Mouse (Mus musculus) c-Kit-positive CD71-negative TER-119-negative erythroid progenitor cells, embryonic 14.5 days (primary cell): ENCODE measurements at regions not wholly inside any gene's neighbourhood (a gene's known extent, or its start where the extent isn't known, plus 50 kb on each side); places are given as distances from the start of the nearest gene placed in this dataset.
"Not testable (repeated sequence)": the region's sequence is repeated elsewhere in the genome, so short reads cannot be mapped to it uniquely, and the experiment has no call there.

Source experiments
- DNase-seq: peaks from one replicate; pipeline ENCODE4 v3.0.0-alpha.2; 2013; ENCODE audit warnings: low read depth

DNA sequence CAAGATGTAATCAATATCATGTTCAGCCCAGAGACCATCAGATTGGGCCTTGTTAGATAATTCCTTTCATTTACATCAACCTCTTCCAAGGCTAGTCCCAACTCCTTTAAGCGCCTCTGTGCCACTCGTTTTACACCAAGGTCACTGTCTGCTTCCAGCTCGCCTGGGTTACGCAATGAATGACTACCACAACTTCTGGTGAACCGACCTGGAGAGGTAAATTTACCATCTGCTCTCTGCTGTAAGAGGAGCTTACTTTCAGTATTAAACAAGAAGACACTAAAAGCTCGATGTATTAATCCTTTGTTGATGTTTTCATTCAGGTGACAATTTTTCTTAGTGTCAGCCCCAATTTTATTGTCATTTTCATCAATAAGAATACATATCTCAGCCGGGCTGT, 51.7 kb upstream of the Fam174b start:
- DNase-seq, result no peak

DNA sequence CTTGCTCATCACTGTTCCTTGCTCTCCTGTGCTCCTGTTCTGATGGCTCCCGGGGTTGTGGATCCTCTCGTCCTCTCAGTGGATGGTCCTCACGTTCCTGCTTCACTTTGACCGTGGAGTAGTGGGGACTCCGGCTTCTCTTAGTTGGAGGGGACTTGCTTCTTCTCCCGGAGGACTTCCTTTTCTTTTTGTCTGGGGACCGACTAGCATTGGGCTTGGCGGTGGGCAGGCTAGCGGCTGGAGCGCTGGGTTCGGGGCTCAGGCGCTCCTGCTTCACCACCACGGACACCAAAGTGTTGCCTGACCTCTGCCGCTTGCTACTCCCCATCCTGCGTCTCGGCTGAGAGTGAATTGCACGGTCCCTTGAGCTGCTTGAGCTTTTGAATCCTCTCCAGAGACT, 53.9 kb upstream of the Fam174b start:
- not testable (repeated sequence) for DNase-seq

DNA sequence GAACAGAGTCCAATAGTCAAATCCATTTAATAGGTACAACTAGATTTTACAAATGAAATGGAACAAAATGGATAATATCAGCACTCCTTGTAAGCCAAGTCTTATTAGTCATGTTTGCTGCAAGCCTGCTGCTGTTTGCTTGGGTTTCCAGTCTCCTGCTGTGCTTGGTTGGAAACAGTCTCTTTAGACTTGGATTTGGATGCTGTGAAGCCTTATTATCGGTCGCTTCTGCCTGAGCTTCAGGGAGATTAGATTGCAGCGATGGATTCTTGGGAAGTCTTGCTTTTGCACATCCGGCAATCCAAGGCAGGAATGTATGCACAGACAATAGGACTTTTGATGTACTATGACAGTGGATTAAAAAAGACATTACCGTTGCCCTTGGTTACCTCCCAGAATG, 57.3 kb upstream of the Fam174b start:
- no peak for DNase-seq

DNA sequence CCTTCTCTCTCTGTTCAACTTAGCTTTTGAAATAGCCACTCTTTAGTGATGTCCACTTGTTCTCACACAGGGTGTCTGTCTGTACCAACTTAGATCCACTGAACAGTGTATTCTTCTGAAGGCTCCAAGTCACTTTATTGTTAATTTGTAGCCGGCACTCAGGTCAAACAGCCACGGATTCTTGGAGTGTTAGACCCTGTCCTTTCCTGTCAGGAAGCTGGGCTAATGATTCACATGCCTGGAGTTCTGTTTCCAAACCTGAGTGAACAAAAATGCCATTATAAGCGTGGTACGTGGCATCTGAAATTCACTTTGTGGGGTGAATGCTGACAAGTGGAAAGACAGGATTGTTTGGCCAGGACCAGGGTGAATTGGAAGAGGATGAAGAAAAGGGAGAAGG, 69.5 kb upstream of the Fam174b start:
- no peak for DNase-seq

DNA sequence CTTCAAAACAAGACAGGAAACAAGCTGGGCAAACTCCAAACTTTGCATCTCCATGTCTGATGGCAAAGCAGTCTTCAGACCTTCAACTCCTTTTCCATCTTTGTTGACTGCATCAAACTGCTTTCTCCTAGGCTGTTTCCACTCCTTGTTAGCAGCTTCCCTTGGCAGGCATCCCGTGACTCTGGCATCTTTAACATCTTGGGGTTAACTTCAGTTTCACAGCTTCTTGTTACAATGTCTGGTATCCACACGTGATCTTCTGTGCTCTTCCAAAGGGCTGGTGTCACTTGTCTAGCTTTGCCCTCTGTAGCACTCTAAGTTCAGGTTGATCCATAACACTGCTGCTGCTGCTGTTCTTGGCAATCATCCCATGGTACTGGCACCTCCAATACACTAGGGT, 71.3 kb upstream of the Fam174b start:
- DNase-seq, result no peak

DNA sequence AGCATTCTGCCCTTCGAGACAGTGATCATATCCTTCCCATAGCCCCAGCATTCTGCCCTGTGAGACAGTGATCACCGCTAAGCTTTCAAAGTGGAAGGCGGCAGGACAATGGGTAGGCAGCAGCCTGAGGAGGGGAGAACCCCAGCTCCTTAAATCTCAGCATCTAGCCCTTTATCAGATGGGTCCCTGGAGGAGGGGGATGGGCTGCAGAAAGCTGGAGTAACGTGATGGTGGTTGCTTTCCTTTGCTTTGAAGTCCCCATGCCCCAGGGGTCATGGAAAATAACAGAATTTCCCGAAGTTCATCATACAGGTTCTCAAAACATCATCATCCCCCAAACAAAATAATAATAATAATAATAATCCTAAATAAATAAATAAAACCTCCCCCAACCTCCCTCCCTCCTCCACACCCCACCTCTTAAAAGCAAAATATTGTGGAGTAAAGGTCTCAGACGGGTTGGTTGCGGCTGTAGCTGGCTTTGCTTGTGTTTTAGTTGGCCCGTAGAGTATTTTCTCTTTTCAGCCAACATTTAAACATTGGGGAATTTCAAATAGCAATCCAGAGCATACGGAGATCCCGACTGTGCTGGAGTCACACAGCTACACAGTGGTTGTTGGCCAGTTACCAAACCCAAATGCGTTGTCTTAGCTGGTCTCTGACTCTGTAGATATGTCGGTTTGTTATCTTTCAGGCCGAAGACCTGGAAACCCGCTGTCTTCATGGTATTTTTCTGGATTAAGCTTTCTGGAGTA, 73.0 kb upstream of the Fam174b start:
- DNase-seq, result no peak

DNA sequence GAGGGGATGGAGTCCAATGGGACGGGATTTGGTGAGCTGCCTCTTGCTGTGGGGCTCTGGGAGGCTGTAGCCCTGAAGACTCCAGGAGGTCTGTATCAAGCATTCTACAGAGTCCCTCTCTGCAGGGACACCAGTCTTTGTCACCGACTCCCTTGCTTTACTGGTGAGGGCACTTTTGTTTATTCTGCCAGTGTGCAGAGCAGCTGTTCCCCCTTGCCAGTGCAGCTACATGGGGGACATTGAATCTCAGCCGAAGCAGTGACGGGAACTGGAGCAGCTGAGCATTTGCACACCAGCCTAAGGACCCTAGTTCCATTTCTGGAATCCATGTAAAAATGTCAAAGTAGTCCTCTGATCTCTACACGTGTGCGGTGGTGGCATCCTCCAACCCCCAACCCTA, 75.1 kb upstream of the Fam174b start:
- no peak for DNase-seq

DNA sequence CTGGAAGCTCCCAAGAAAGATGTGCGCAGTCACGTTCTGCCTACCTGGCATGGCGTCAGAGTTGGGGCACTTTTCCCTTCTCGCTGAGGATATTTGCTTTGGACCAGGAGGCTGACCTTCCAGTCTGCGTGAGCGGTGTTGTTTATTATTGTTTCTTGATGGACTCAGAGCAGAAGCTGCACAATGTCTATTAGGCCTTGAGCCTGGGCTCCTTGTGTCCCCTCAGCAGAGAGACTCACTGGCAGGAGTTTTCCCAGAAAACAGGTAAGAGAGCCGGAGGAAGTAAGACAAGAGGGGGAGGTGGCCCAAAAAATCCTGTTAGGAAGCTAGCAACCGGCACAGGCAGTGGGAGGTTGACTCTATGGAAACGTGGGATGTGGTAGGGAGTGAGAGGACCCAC, 77.6 kb upstream of the Fam174b start:
- DNase-seq, result no peak

DNA sequence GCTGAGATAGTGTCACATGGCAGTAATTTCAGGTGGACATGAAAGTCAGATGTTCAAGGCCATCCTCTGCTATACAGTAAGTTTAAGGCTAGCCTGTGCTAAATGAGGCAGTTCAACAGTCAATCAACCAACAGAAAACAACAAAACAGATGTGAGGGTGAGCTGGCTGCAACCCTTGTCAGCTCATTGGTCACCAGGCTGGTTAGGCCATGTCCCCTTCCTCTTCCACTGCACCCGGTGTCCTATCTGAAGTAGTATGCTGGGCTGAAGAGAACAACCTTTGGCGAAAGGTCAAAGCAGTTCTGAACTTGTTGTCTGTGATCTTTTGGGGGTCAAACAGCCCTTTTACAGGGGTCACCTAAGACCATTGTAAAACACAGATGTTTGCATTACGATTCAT, 78.2 kb upstream of the Fam174b start:
- no peak for DNase-seq

DNA sequence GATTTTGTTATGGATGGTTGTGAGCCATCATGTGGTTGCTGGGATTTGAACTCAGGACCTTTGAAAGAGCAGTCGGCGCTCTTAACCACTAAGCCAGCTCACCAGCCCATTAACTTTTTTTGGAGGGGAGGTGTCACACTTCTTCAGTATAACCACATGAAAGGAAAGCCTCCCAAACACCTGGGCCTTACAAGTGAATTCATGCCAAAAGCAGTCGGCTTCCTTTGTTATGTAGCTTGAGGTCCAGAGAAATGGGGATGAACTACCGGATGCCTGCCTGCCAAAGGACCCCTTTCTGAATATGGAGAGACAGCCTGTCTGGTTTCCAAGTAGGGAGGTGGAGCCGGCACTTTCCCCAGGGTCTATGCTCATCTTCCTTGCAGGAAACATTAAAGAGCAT, 80.6 kb upstream of the Fam174b start:
- DNase-seq, result no peak

DNA sequence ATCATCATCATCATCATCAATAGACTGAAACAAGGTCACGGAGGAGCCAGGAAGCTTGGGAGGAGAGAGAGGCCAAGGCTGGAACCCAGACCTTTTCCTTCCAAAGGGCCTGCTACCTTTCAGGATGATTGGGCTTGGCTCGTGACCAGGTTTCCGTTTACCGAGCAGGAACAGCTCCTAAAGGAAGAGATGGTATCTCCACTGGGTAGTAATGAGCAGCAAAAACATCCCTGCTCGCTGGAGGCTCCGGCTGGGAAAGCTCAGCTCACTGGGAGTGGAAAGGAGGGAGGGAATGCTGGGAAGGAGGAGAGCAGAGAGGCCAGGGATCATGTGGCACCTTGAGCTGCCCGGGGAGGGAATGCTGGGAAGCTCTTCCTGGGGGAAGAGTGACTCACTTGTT, 82.8 kb upstream of the Fam174b start:
- no peak for DNase-seq

DNA sequence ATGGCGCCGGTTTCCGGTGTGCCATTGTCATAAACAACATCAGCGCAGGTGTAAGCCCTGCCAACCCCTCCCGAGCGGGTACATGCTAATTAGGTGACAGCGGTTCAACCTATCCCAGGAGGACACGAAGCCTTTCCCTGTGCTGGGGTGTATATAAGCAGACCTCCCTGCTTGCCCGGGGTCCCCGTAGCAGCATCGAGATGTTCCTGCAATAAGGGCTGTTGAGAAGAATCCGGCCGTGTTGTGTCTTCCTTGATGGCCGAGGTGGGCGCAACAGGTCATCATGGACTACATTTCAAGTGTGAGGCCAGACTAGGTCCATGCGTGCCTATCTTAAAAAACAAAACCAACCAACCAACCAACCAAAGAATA, 83.7 kb upstream of the Fam174b start:
- not testable (repeated sequence) for DNase-seq

DNA sequence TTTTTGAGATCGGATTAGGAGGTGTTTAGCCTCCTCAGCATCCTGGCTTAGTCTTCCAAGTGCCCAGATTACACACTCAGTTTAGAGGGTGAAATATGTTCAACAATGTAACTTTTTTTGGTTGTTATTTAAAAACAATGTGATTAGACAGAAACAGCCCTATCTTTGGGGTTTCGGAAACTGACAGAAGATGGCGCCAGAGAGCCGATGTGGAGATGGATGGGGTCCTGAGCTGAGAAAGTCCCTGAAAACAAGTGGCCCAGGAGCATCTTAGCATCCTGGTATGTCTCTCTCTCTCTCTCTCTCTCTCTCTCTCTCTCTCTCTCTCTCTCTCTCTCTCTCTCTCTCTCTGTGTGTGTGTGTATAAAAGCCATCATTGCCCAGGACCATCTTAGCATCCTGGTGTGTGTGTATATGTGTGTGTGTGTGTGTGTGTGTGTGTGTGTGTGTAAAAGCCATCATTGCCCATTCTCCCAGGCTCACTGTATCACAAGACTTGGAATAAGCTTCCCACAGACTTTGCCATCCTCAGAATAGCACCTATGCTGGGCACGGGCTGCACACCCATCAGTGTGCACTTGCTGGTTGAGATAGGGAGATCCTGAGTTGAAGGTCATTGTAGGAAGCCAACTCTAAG, 84.2 kb upstream of the Fam174b start:
- peak; percentile 50 for DNase-seq

DNA sequence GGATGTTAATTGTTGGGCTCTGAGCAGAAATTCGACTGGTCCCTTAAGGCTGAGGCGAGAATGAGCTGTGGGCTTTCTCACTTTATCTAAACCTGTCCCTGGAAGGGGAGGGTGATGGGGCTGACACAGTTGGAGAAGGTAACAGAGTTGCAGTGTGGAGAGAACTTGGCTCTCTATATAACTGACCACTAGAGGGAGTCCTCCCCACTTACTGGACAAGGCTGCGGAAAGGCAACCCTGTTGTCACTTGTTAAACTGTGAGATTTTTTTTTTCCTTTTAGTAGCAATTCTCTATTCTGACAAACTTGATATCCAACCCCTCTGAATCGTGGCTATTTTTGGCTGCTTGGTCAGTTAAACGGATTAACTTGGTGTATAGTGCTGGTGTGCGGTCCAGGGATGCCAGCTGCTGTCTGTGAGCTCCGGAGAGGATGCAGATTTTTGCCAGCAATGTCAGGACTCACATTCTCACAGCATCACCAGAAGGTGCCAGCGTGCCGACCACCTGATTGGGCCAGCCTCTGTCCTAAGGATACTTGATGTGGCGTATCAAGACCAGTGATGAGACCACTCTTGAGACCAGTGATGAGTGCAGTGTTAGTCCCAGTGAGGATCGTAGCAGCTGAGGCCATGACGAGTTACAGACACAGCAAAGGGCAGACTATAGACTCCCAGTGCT, 85.8 kb upstream of the Fam174b start:
- peak; percentile 31 for DNase-seq

DNA sequence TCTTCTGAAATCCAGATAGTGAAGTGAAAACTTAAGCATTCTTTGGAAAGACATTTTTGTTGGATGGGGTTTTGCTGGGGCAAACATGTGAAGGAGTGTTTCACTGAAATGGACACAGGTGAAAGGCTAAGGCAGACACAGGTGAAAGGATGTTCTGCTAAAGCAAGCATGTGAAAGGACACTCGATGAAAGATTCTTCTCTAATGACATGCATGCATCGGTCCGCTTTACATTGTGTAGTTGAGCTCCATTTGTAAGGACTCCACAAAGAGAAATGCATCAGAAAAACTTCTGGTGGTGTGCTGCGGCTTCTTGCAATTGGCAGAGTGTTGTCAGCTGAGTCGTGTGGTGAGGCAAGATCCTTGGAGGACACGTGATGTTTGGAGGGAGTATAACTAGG, 89.2 kb upstream of the Fam174b start:
- no peak for DNase-seq

DNA sequence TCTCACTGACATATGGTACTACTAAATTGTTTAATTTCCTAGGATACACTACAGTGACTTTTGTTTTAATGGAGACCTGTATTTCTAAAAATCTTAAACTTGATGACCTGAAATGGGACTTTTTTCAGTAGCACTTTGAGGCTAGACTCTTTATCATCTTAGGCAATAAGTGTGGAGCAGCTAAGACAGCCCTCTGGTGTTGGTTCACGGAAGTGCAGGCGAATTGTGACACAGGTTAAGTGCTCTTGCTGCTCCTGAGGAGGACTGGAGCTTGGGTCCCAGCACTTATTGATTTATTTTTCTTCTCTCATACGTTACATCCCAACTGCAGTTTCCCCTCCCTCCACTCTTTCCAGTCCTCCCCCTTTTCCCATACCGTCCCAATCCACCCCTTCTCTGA, 92.1 kb upstream of the Fam174b start:
- peak; percentile 79 for DNase-seq

DNA sequence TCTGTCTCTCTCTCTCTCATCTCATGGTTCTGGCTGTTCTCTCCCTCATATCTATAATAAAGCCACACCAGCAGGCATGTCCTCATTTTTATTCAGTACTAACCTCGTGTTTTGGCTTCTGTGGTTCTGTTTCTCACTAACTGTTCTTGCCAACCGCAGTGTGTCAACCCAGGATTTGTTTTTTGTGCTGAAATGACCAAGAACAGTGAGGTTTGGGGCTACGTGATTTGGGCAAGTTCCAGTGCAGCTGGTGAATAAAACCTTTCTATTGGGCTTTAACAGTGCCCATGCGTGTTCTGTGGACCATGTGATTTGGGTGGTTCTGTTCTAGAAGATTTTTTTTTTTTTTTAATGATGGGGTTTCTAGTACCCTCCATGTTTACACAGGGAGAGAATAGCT, 93.0 kb upstream of the Fam174b start:
- DNase-seq, result no peak

DNA sequence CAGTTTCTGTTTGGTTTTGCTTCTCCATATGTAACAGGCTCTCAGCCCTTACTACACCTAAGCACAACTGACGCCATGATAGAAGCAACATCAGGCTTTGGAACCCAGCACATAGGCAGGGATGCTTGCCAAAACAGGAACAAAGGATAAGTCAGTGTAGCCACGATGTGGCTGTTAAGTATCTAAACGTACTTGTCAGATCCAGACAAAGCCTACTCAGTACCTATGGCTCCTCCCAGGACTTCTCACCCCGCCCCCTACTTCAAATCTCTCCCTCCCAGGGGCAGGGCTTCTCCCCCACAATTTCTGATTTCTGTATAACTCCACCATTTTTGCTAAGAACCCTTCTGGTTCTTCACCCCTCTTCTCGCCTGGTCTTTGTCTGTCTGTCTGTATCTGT, 93.4 kb upstream of the Fam174b start:
- DNase-seq, result no peak

DNA sequence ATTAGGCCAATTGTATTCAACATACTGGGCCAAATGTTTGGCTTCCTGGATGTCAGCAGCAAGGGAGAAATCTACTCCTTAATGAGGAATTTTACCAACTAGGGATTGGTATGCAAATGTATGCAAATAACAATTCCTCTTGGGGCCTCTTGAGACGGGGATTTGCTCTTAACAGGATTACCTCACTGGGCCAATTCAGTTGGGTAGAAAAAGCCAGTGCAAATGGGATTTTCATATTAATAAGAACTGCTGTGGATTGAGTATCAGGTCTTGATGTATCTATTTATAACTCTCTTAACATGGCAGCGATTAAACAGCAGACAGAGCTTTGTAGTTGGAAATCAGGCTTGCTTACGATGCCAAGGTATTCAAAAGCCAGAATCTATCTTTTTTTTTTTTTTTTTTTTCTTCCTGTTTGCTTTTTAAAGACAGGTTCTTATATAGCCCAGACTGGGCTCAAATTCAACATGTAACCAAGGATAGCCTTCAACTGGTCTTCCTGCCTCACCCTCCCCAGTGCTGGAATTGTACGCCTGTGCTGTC, 95.7 kb upstream of the Fam174b start:
- DNase-seq, result no peak

DNA sequence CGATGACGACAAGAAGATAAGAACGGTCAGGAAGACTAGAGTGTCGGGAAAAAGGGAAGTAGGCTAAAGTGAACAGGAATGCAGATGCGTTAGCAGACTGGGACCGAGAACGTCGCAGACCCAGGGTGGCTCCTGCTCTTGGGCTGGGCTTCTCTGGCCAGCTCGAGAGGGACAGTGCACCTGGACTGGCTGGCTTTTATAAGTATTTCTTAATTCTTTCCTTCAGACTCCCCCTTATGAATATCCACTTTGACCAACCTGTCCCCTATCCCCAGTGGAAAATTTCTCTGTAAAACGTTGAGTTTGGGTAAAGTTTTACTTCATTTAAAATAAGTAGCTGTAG, 96.1 kb upstream of the Fam174b start:
- no peak for DNase-seq

DNA sequence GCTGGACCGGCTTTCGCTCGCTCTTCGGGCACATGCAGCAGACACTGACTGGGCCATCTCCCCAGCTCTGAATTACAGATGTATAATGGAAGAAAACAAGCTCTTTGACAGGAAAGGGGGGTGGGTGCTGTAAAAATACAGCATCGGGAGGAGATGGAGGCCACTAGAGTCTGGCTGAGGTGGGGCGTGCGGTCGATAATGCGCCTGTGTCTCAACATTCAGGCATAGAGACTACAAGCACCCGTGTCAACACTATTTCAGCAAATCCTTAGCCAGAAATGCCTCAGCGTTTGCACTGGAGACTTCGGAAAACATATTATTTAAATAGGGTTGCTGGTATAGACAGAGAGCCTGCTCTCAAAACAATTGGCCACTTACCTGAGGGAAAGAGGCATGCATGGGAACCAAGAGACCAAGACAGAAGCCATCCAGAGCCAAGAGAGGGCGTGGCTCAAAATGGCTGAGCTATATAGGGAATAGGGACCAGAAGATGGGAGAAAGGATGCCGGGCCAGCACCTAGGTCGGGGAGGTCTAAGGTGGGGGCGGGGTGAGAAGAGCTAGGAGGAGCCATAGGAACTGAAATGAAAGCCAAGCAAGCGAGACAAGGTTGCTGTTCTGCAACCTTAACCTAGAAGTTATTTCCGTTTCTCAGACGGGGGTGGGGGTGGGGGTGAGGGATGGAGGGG, 96.7 kb upstream of the Fam174b start:
- DNase-seq, result no peak

DNA sequence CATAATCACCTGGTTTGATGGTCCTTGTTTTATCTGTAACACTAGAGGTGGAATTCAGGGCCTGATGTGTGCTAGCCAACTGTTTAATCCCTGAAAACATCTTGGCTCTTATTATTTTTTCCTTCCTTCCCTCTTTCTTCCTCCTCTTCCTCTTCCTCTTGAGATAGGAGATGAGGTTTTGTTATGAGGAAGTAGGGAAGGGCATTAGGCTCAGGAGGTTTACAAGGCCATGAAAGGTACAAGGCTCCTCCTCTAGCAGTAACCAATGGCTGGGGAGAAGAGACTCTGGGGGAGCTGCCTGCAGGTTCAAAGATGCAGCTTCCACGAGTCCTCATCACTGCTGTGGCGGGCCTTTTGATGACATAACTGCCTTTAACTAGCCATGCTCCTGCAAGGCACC, 98.6 kb upstream of the Chd2 start:
- no peak for DNase-seq

DNA sequence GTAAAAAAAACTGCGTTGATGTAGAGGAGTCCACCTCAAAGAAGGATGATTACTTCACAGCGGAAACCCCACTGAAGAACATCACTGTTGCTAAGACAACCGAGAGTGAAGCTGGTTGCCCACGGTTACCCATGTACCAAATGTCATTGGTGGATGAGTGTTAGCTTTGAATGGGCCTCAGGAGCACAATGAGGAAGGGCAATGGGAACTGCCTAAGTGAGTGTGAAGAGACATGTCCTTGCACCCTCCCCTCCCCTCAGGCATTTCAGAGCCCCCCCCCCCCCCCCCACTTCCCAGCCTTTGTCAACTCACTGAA, 96.1 kb upstream of the Chd2 start:
- DNase-seq, result no peak
